Mouse (Mus musculus) heart, embryonic 11.5 days (tissue): ENCODE results near the gene Kcnip1. TPM values are rescaled to one million over a fixed set of nuclear protein-coding genes. Genes with fewer than 3 reads are reported as not detected.
A peak's percentile ranks its signal among the peaks of the same experiment; 100 is the strongest.

Experiments used
- ATAC-seq: fragments of 200-750 bp; cut with Nextera tagmentation; replicated peaks from 2 replicates; pipeline ENCODE4 v1.8.0; 2017; ENCODE audit warnings: moderate library complexity; ENCODE audit not compliant: insufficient number of reproducible peaks, low FRiP score, low TSS enrichment
- H3K27ac ChIP-seq: fragments of 300-500 bp; sonication (generic); 2 replicates; pipeline ENCODE4 v1.5.1; 2014; ENCODE audit warnings: mild to moderate bottlenecking, low read depth, low read length
- H3K27me3 ChIP-seq: fragments of 300-500 bp; sonication (generic); 2 replicates; pipeline ENCODE4 v1.6.1; 2014; ENCODE audit warnings: mild to moderate bottlenecking, low read length, mixed read lengths; ENCODE audit not compliant: control insufficient read depth, insufficient read depth
- H3K36me3 ChIP-seq: fragments of 300-500 bp; sonication (generic); 2 replicates; pipeline ENCODE4 v1.6.1; 2014; ENCODE audit warnings: mild to moderate bottlenecking, low read length, moderate library complexity, mixed read lengths; ENCODE audit not compliant: control insufficient read depth, insufficient read depth
- H3K4me1 ChIP-seq: fragments of 300-500 bp; sonication (generic); 2 replicates; pipeline ENCODE4 v1.6.1; 2014; ENCODE audit warnings: low read length; ENCODE audit not compliant: control insufficient read depth, insufficient read depth
- H3K4me2 ChIP-seq: fragments of 300-500 bp; sonication (generic); 2 replicates; pipeline ENCODE4 v1.6.1; 2014; ENCODE audit warnings: mild to moderate bottlenecking, moderate library complexity
- H3K4me3 ChIP-seq: fragments of 300-500 bp; sonication (generic); 2 replicates; pipeline ENCODE4 v1.5.1; 2014; ENCODE audit warnings: low read depth, low read length
- H3K9ac ChIP-seq: fragments of 300-500 bp; sonication (generic); 2 replicates; pipeline ENCODE4 v1.6.1; 2014; ENCODE audit warnings: mild to moderate bottlenecking, low read depth, low read length, moderate library complexity
- H3K9me3 ChIP-seq: fragments of 300-500 bp; sonication (generic); replicated peaks from 2 replicates; pipeline ENCODE4 v1.6.1; 2016; ENCODE audit warnings: low read length; ENCODE audit not compliant: control insufficient read depth
- WGBS: fragments of 180-500 bp; shearing (Covaris S2); extraction: QIAGEN DNeasy Blood & Tissue Kit; methylation state at CpG from one replicate; pipeline ENCODE4 v1.1.7; 2014; ENCODE audit not compliant: insufficient replicate concordance; 5-methylcytosine and 5-hydroxymethylcytosine counted together
- polyA plus RNA-seq: library from polyadenylated mRNA; unstranded; fragments of >200 nt; fragmentation: Nextera tagmentation; extraction: Ambion mirVana; gene quantifications from 2 replicates; pipeline ENCODE4 v1.2.1, GENCODE M21; 2014

Kcnip1 gene
- polyA plus RNA-seq, 1 experiment from 2014 or later: 0.44 TPM

DNA sequence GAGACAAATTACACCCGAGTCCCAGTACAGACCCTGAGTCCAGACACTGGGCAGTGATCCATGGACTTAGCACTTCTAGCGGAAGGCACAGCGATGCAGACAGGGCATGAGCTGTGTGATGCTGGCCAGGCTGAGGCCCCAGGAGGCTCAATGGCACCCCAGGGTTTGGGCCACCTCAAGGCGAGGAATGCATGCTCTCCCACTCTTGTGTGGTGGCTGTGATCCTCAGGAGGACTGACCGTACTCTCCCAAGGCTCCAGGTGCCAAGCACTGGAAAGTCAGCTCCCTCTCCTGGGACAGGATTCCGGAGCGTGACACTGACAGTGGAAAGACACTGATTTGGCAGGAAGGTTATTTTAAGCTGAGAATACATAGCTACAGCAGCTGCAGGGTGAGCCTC, 79.9 kb downstream of the Kcnip1 start:
- Histone ChIP-seq H3K27me3 (no peaks in the 10 kb centered on the region), H3K9ac (no peak overlapping the region), H3K27ac (no peak overlapping the region), H3K4me1 (peaks cover 16% of the 10 kb centered on the region; the same call in 1 of the 2 replicates), H3K4me2 (no peak overlapping the region), H3K4me3 (no peak overlapping the region), H3K9me3 (no peaks in the 10 kb centered on the region), H3K36me3 (no peaks in the 10 kb centered on the region)
- WGBS: 64% methylated on average over 7 of the region's 7 CpGs
- no peak for ATAC-seq

- Histone ChIP-seq H3K27me3 (no peaks in the 10 kb centered on the region), H3K4me2 (no peak overlapping the region), H3K9ac (no peak overlapping the region), H3K4me1 (peaks cover 16% of the 10 kb centered on the region; the same call in 1 of the 2 replicates), H3K27ac (no peak overlapping the region), H3K36me3 (no peaks in the 10 kb centered on the region), H3K9me3 (no peaks in the 10 kb centered on the region), H3K4me3 (no peak overlapping the region)
- ATAC-seq: no peak
- 30% methylated on average over 2 of the region's 2 CpGs for WGBS
Observed at GRCm38 (mm10) chr11:33912151-33912571, 80.8 kb downstream of the Kcnip1 start.

- Histone ChIP-seq H3K4me1 (peaks cover 16% of the 10 kb centered on the region; the same call in 1 of the 2 replicates), H3K36me3 (no peaks in the 10 kb centered on the region), H3K4me2 (peak overlapping the region; percentile 11; the same call in 1 of the 2 replicates), H3K27ac (peak overlapping the region; percentile 70; the same call in 1 of the 2 replicates), H3K27me3 (no peaks in the 10 kb centered on the region), H3K9me3 (no peaks in the 10 kb centered on the region), H3K9ac (no peak overlapping the region), H3K4me3 (no peak overlapping the region)
- WGBS: 24% methylated on average over 7 of the region's 7 CpGs
- ATAC-seq: peak; percentile 91
Observed at GRCm38 (mm10) chr11:33910982-33911381, 82.0 kb downstream of the Kcnip1 start.

- 71% methylated on average over 4 of the region's 4 CpGs for WGBS
- H3K27me3 ChIP-seq: no peaks in the 10 kb centered on the region
- H3K36me3 ChIP-seq: no peaks in the 10 kb centered on the region
- no peak overlapping the region for H3K9ac ChIP-seq
- no peak for ATAC-seq
- H3K9me3 ChIP-seq: no peaks in the 10 kb centered on the region
- no peak overlapping the region for H3K4me2 ChIP-seq
- H3K27ac ChIP-seq: no peak overlapping the region
- no peak overlapping the region for H3K4me3 ChIP-seq
- peaks cover 16% of the 10 kb centered on the region; the same call in 1 of the 2 replicates for H3K4me1 ChIP-seq
Observed at GRCm38 (mm10) chr11:33908360-33909175, 84.4 kb downstream of the Kcnip1 start.

- Histone ChIP-seq H3K4me1 (no peaks in the 10 kb centered on the region), H3K9me3 (no peaks in the 10 kb centered on the region), H3K4me2 (no peak overlapping the region; the same call in 1 of the 2 replicates), H3K27me3 (no peaks in the 10 kb centered on the region), H3K27ac (no peak overlapping the region), H3K9ac (no peak overlapping the region), H3K4me3 (no peak overlapping the region), H3K36me3 (no peaks in the 10 kb centered on the region)
- ATAC-seq: no peak
- 42% methylated on average over 6 of the region's 6 CpGs for WGBS
Observed at GRCm38 (mm10) chr11:33903494-33903893, 89.5 kb downstream of the Kcnip1 start.

DNA sequence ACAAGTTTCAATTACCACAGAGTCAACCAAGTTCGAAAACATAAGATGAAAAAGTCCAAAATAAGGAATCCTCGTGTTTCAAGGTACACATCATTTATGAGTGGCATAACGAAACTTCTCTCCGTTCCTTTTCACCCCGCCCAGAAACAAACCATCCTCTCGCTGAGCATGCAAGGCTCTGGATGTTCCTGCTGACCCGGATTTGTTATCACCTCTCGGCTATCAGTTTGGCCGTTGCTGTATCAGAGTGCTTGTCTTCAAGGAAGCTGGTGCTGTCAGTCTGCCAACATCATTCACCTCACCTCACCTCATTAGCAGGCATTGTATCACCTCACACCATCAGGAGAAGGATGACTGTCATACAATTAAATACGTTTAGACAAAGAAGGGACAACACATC, 90.6 kb downstream of the Kcnip1 start:
- WGBS: 47% methylated on average over 10 of the region's 10 CpGs
- no peak for ATAC-seq

DNA sequence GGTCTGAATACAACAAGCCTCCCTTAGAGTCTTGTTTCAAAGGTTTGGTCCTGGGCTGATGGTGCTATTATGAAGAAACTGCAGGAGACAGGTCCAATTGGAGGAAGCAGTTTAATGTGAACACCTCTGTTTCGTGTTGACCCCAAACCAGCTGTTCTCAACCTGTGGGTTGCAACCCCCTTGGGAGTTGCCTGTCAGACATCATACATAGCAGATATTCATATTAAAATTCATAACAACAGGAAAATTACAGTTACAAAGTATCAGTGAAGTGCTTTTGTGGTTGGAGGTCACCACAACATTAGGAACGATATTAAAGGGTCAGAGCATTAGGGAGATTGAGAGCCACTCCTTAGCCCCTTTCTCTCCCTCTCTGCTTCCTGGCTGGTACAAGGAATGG, 91.2 kb downstream of the Kcnip1 start:
- no peak overlapping the region for H3K9ac ChIP-seq
- H3K27me3 ChIP-seq: no peaks in the 10 kb centered on the region
- no peaks in the 10 kb centered on the region for H3K9me3 ChIP-seq
- no peak overlapping the region for H3K4me2 ChIP-seq
- WGBS: 78% methylated on average over 2 of the region's 2 CpGs
- H3K27ac ChIP-seq: no peak overlapping the region
- H3K4me1 ChIP-seq: no peaks in the 10 kb centered on the region
- ATAC-seq: no peak
- no peaks in the 10 kb centered on the region for H3K36me3 ChIP-seq
- no peak overlapping the region for H3K4me3 ChIP-seq

More for the DNA sequence above, 90.6 kb downstream of the Kcnip1 start:
- Histone ChIP-seq H3K4me1 (no peaks in the 10 kb centered on the region), H3K9ac (no peak overlapping the region), H3K36me3 (no peaks in the 10 kb centered on the region), H3K27me3 (no peaks in the 10 kb centered on the region), H3K4me3 (no peak overlapping the region), H3K9me3 (no peaks in the 10 kb centered on the region), H3K27ac (no peak overlapping the region), H3K4me2 (no peak overlapping the region)

GRCm38 (mm10) chr11:33891084-33891483, 101.9 kb downstream of the Kcnip1 start:
- H3K9ac ChIP-seq: no peak overlapping the region
- H3K4me1 ChIP-seq: no peaks in the 10 kb centered on the region
- whole genome bisulfite sequencing: 82% methylated on average over 4 of the region's 4 CpGs
- no peaks in the 10 kb centered on the region for H3K36me3 ChIP-seq
- no peak overlapping the region for H3K27ac ChIP-seq
- H3K27me3 ChIP-seq: no peaks in the 10 kb centered on the region
- no peak for ATAC-seq
- H3K4me3 ChIP-seq: no peak overlapping the region
- H3K9me3 ChIP-seq: no peaks in the 10 kb centered on the region
- H3K4me2 ChIP-seq: no peak overlapping the region

DNA sequence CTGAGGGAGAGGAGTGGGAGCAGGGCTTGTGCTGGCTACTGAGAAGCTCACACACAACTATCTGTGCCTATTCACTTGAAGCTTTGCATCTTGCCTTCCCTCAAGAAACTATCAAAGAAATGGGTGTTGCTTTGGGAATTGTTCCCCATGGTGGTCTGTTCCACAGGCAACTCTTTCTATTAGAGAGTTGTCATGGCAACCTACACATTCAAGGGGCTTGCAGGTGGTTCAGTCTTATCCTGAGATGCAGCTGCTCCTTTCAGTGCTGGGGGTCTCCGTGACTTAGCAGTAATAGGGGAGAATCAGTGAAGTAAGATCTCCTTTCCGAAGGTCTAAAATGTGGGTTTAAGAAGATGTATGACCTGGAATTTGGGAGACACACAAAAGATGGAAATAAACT, 102.6 kb downstream of the Kcnip1 start:
- WGBS: 73% methylated on average over 2 of the region's 2 CpGs
- no peak for ATAC-seq
- no peak overlapping the region for H3K9ac ChIP-seq
- H3K9me3 ChIP-seq: no peaks in the 10 kb centered on the region
- no peak overlapping the region for H3K27ac ChIP-seq
- no peaks in the 10 kb centered on the region for H3K36me3 ChIP-seq
- no peak overlapping the region for H3K4me3 ChIP-seq
- no peaks in the 10 kb centered on the region for H3K27me3 ChIP-seq
- H3K4me2 ChIP-seq: no peak overlapping the region
- no peaks in the 10 kb centered on the region for H3K4me1 ChIP-seq
